Mouse (Mus musculus): ENCODE measurements around the gene Sh3bp1. TPM values are rescaled to one million over a fixed set of nuclear protein-coding genes. Genes with fewer than 3 reads are reported as not detected.

Gene Sh3bp1
- 100 to 1,000 TPM; 207 to 231 TPM for total RNA-seq (2023)

GRCm38 (mm10) chr15:78899740-78900584, at the start of gene Sh3bp1:
Sh3bp1 (plus strand) TSS chr15:78899768.

GRCm38 (mm10) chr15:78855303-78855965, 44.1 kb upstream of the Sh3bp1 start, which contains the start of gene Lgals2:
Lgals2 (minus strand) TSS chr15:78855529.

GRCm38 (mm10) chr15:78876991-78877809, 22.4 kb upstream of the Sh3bp1 start, which contains the start of gene Gga1:
Gga1 (plus strand) TSS chr15:78877190.

GRCm38 (mm10) chr15:78899409-78899739, 194 bp upstream of the Sh3bp1 start, which contains the start of gene Gm49510:
Gm49510 (plus strand) TSS chr15:78899667.

GRCm38 (mm10) chr15:78913632-78914090, 14.1 kb downstream of the Sh3bp1 start, which contains the start of gene Pdxp:
Pdxp (plus strand) TSS chr15:78913919.

GRCm38 (mm10) chr15:78926021-78926919, 26.7 kb downstream of the Sh3bp1 start, which contains the start of gene Lgals1:
Lgals1 (plus strand) TSS chr15:78926725.

GRCm38 (mm10) chr15:78934784-78935320, 35.3 kb downstream of the Sh3bp1 start, which contains the start of gene Nol12:
Nol12 (plus strand) TSS chr15:78934933.

GRCm38 (mm10) chr15:78947657-78948056, 48.1 kb downstream of the Sh3bp1 start, which contains the start of gene Triobp:
Triobp (plus strand) TSS chr15:78947724.

Other genes with a start within 250 kb of the Sh3bp1 start
- under 1 TPM; 0.15 to 0.86 TPM for gene Elfn2, start 181.0 kb upstream of the Sh3bp1 start, total RNA-seq (2023)
- 100 to 1,000 TPM; 126 to 142 TPM for gene Mfng, start 126.3 kb upstream of the Sh3bp1 start, total RNA-seq (2023)
- gene Card10, start 96.7 kb upstream of the Sh3bp1 start, total RNA-seq (2023), result under 1 TPM; 0.44 to 0.67 TPM
- gene Cdc42ep1, start 57.1 kb upstream of the Sh3bp1 start, total RNA-seq (2023), result not detected
- not detected for gene Lgals2, start 44.2 kb upstream of the Sh3bp1 start, total RNA-seq (2023)
- gene Gga1, start 22.6 kb upstream of the Sh3bp1 start, total RNA-seq (2023), result 10 to 100 TPM; 78.9 to 83.1 TPM
- gene Gm49510, start 101 bp upstream of the Sh3bp1 start, total RNA-seq (2023), result 1 to 10 TPM; 1.2 to 2.0 TPM
- gene Pdxp, start 14.2 kb downstream of the Sh3bp1 start, total RNA-seq (2023), result 10 to 100 TPM; 17.9 to 18.1 TPM
- gene Lgals1, start 27.0 kb downstream of the Sh3bp1 start, total RNA-seq (2023), result 100 to 1,000 TPM; 101 to 152 TPM
- gene Nol12, start 35.2 kb downstream of the Sh3bp1 start, total RNA-seq (2023), result 10 to 100 TPM; 48.4 to 52.5 TPM
- 10 to 100 TPM; 42.7 to 53.7 TPM for gene Triobp, start 48.0 kb downstream of the Sh3bp1 start, total RNA-seq (2023)
- gene H1f0, start 128.7 kb downstream of the Sh3bp1 start, total RNA-seq (2023), result 1 to 10 TPM; 6.8 to 7.0 TPM
- gene Galr3, start 142.1 kb downstream of the Sh3bp1 start, total RNA-seq (2023), result not detected
- gene Ankrd54, start 163.1 kb downstream of the Sh3bp1 start, total RNA-seq (2023), result 10 to 100 TPM; 36.0 to 37.8 TPM
- 100 to 1,000 TPM; 120 to 124 TPM for gene Eif3l, start 175.4 kb downstream of the Sh3bp1 start, total RNA-seq (2023)
- gene Micall1, start 209.1 kb downstream of the Sh3bp1 start, total RNA-seq (2023), result 10 to 100 TPM; 53.3 to 55.5 TPM
- gene Polr2f, start 241.2 kb downstream of the Sh3bp1 start, total RNA-seq (2023), result 10 to 100 TPM; 60.7 to 71.0 TPM
- not detected for gene 1700088E04Rik, start 241.5 kb downstream of the Sh3bp1 start, total RNA-seq (2023)

Data from T-cell, adult 66 days (primary cell).